Mouse (Mus musculus): ENCODE results near the gene Tns2. TPM values are rescaled to one million over a fixed set of nuclear protein-coding genes. Genes with fewer than 3 reads are reported as not detected.
"Not testable (repeated sequence)": the region's sequence is repeated elsewhere in the genome, so short reads cannot be mapped to it uniquely, and the experiment has no call there.

Gene Tns2
- total RNA-seq (2021): 83.0 and 121 TPM in 2 replicates
- long read RNA-seq, experiment 1, full-length matches to known transcripts: 4 of 13 reads
- long read RNA-seq, experiment 1, partial matches to known transcripts: 5 of 13 reads
- long read RNA-seq, experiment 1, other reads (novel, unspliced or antisense): 4 of 13 reads
- long read RNA-seq, experiment 2, full-length matches to known transcripts: 1 of 9 reads
- long read RNA-seq, experiment 2, partial matches to known transcripts: 5 of 9 reads
- long read RNA-seq, experiment 2, other reads (novel, unspliced or antisense): 3 of 9 reads

DNA sequence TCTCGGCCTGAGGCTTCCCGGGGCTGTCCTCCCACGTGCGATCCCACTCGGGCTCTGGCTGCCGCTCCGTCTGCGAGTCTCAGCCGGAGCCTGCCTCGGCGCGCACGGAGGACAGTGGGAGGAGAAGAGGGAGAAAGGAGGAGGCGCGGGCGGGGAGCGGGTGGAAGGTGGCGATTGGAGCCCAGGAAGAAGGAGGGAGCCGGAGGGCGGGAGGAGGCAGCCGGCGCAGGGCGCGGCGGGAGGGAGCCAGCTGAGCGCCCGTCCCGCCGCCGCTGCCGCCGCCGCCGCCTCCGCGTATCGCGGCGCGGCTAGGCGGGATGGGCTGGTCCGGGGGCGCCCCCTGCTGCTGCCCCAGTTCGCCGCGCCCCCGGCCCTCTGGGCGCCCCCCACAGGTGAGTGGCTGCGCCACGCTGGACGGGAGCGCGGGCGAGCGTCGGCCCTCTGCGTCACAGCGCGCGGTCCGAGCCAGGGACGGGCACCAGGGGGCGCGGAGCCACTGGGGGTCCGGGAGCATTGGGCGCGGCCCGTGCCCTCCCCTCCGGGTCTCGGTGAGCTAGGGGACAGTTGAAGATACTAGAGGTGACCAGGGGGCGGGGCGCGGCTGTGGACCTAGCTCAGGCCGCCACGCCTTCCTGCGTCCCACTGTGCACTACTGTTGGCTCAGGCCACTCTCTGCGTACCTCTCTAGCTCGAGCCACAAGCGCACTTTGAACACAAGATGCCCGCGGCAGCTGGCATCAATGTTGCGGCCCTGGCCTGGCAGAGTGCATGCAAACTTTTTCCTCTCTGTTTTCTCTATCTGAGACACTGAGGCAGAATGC is at the start of gene Tns2:
Gene Tns2 (plus strand): TSS at position 253 of the 821 bp plus-strand sequence.
- DNase-seq: peak; percentile 93

GRCm38 (mm10) chr15:102051920-102052683 is 48.1 kb upstream of the Tns2 start:
- DNase-seq: peak; percentile 72

GRCm38 (mm10) chr15:102056495-102057174 is 43.6 kb upstream of the Tns2 start:
- peak; percentile 67 for DNase-seq

- DNase-seq: peak; percentile 97
Observed at GRCm38 (mm10) chr15:102065661-102066325, 34.4 kb upstream of the Tns2 start.

DNA sequence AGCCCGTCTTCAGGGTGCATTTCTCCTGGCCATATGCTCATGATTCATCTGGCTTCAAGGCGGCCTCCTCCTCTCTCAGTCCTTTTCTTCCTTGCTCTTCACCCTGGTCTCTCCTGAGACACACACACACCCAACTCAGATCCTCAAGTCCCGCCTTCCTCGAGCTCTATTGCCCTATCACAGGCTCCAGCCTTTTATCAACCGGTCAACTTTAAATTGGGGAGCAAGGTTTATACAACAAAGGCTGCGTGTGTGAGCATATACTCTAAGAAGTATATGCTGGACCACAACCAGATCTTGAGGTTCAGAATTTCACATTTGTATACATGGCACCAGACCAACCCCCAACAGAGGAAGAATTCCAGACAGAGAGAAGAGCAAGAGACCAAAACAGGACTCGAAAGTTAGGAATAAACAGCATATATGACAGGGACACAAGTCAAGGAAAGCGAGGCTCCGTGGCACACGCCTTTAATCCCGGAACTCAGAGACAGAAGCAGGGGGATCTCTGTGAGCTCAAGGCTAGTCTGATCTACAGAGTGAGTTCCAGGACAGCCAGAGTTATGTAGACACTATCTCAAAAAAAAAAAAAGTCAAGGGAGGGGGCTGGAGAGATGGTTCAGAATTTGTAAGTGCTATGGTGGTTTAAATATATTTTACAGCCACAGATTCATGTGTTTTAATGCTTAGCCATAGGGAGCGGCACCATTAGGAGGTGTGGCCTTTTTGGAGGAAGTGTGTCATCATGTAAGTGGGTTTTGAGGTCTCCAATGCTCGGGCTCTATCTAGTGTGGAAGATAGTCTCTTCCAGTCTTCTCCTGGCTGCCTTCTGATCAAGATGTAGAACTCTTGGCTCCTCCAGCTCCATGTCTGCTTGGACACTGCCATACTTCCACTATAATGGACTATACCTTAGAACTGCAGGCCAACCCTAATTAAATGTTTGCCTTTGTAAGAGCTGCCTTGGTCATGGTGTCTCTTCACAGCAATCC is 29.4 kb upstream of the Tns2 start:
- DNase-seq: no peak

DNA sequence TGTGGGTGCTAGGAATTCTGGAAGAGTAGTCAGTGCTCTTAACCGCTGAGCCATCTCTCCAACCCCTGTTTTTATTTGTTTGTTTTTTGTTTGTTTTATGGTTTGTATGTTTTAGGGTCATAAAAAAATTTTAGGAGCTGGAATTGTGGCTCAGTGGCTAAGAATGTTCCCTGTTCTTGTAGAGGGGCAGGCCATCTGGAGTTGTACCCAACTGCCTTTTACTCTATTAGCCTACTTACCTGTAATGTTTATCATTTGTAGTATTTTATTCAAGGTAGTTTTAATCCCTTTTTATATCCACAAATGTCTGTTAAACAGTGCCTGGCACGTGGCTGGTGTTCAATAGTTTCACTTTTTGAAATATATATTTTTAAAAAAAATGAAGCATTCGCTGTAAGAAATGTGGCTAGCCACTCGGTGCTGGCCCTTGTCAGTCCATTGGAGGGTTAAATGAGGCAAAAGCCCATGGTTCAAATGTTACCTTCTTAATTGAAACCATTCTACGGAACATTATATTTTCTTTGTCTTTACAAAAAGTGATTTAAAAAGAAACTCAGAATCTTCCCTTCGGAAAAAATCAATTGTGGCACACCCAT is 27.2 kb upstream of the Tns2 start:
- no peak for DNase-seq

DNA sequence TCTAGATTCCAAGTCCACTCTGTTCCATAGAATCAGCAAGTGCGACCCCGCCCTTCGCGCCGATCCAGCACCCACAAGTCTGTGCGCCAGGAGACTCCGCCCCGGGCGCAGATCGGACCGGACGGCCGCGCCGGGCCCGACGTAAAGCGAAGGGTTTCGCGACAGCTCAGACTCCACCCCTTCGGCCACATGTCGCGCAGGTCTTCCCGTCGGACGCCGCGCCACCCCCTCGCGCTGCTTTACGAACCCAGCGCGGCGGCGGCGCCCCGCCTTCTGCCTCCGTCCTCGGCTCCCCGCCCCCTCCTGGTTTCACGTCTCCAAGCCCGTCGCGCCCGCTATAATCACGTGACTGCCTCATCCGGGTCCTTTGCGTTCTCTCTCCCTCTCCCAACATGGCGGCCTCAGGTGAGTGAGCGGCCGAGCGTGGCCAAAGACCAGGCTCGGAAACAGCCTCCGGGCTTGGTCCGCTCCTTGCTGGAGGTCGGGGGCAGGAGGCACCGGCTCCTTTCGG is 26.6 kb upstream of the Tns2 start, which contains the start of gene Eif4b:
Gene Eif4b (plus strand): TSS at position 215 of the 511 bp plus-strand sequence.
- peak; percentile 100 for DNase-seq

DNA sequence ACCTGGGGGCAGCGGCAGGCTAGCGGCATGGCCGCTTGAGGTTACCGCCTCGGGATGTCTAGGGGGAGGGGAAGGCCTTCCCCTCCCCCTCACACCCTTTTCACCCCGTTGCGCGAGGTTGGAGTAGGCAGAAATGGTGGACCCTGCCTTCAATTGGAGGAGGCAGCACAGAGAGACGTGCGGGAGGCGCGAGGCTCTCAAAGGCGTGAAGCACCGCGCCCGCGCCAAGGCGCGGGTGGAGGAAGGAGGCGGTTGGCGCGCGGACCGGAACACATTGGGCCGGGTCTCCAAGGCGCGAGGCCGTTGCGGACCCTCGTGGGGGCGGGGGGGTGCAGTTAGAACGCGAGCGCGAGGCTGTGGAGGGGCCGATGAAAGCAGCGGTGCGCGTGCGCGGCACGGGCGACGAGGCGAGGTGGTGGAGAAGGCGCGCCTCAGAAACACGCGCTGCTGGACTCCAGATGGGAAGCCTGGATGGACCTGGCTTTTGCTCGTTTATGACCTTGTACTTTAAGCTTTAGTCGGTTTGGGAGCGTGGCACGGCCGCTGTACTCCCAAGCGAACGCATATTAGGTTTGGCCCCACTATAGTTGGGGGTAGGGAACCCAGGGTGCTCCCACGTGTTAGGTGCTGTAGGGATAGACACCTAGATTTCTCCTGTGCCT is 26.0 kb upstream of the Tns2 start:
- peak; percentile 79 for DNase-seq

DNA sequence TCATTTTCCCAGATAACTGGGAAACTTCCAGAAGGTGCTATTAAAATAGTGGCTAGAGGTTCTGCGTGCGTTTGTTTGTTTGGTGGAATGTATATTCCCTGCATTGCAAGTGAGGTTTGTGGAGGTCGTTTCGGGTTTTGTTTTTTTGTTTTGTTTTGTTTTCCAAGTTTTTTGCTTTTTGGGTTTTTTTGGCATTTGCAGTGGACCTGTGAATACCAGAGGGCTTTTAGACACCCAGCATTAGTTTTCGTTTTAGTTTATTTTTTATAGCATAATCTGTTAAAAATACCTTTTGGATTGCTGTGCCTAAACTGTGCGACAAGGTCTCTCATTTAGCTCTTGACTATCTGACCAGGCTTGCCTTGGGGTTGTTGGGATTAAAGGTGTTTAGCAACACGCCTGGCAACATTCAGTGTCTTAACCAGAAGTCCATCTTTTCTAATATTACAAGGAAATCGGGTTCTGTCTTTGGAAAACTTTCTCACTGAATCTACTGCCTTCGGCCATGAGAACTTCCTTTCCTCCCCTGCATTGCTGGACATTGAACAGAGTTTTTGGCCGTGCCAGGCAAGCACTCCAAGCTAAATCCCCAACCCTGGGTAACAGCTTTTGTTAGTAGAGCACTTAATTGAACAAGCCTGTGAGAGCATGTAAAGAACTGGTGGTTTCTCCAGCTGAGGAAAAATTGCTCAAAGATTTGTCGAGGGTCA is 25.2 kb upstream of the Tns2 start:
- DNase-seq: no peak

GRCm38 (mm10) chr15:102077111-102077677 is 23.0 kb upstream of the Tns2 start:
- DNase-seq: no peak

DNA sequence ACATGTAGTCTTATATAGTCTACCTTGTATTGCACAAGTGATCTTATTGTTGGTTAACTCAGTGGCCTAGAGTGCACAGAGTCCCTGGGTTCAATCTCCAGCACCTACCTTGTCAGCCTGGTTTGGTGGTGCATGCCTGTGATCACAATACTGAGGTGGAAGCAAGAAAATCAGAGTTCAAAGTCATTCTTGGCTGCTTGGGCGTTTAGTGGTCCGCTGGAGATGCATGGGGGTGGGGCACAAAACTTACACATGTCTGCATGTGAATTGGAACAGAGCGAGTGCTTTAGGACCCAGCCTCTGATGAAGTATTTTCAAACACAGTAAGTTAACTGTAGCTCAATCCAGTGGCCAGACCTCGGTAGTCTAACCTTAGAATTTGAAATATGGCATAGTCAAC is 21.0 kb upstream of the Tns2 start:
- DNase-seq: no peak

DNA sequence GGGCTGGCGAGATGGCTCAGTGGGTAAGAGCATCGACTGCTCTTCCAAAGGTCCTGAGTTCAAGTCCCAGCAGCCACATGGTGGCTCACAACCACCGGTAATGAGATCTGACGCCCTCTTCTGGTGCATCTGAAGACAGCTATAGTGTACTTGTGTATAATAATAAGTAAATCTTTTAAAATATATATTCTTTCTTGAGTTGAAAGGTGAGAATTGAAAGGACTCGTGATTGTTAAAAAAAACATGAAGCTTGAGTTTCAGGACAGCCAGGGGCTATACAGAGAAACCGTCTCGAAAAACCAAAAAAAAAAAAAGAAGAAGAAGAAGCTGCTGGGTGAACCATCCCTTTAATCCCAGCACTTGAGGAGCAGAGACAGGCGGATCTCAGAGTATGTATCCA is 20.3 kb upstream of the Tns2 start:
- DNase-seq: not testable (repeated sequence)

GRCm38 (mm10) chr15:102080429-102080828 is 19.8 kb upstream of the Tns2 start:
- DNase-seq: no peak

DNA sequence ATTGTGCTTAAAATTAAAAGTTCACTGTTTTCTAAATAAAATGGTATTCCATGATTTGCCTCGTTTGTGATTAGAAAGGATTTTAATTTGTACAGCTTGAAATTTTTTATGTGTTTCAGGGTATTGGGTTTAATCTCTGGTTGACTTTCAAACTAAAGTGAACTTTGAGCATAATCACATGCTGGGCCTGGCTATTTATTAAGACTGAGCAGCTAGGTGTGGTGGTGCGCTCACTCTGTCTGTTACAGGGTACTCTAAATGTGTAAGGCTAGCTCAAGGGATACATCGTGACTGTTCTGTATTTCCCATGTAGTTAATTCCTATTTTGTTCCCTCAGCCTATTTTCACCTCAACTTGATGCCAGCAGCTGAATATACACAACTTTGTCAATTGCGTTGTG is 18.1 kb upstream of the Tns2 start:
- no peak for DNase-seq

DNA sequence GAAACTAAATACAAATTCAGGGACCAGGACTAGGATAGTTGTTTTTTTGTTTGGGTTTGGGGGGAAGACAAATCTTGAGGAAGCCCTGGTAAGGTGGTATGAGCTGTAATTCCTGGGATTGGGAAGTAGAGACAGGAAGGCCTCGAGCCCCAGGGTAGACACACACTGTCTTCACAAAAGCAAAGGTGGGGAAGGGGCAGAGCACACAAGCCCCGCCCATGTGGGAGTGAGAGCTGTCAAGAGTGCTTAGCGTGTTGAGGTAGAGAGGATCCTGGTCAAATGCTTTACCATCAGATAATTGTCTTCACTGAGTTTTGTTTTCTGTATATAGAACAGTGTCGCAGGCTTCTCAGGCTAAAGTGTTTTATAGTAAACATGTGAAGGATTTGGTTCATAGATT is 17.2 kb upstream of the Tns2 start:
- no peak for DNase-seq

- no peak for DNase-seq
Observed at GRCm38 (mm10) chr15:102089914-102090585, 10.2 kb upstream of the Tns2 start.

DNA sequence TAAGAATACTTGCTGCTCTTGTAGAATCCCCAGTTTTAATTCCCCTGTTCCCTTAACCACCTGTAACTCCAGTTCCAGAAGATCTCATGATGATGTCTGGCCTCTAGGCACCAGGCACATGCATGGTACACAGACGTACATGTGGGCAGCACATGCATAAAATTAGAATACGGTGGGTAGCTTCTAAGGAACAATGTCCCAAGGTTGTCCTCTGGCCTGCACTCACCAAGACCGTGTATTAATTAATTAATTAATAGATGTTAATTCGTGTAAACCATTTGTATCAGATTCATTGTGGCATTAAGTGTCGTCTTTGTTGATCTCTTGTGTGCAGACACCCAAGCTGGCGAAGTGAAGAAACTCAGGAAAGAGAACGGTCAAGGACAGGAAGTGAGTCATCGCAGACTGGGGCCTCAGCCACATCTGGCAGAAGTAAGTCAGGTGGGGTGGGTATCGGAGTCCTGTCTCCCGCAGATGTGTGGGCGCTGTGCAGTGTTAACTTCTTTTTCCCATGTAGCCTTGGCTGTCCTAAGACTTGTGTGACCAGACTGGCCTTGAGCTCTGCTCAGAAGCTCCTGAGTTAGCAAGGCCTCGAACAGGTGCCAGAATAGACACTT is 9.0 kb upstream of the Tns2 start:
- DNase-seq: peak; percentile 77

Data from adrenal gland, postnatal 14 days (tissue).